Mouse (Mus musculus): ENCODE results near the gene Nek4. TPM values are rescaled to one million over a fixed set of nuclear protein-coding genes. Genes with fewer than 3 reads are reported as not detected.

The Nek4 gene
- total RNA-seq, 4 experiments from 2014 or later = 16.4 to 19.4 (median 18.6) TPM

- no peak for DNase-seq (ENCODE audit: low spot score in 2 of 2)
These were observed 9.2 kb downstream of the Nek4 start for GRCm38 (mm10) chr14:30960366-30960765.

- DNase-seq (ENCODE audit: low spot score in 2 of 2) = peak; percentile 18 to 83
These were observed 23.0 kb downstream of the Nek4 start for GRCm38 (mm10) chr14:30974204-30974603.

- DNase-seq (ENCODE audit: low spot score in 2 of 2) = no peak
These were observed 25.0 kb downstream of the Nek4 start for GRCm38 (mm10) chr14:30976222-30976621.

GRCm38 (mm10) chr14:30996417-30996816 is 45.2 kb downstream of the Nek4 start:
- DNase-seq (ENCODE audit: low spot score in 2 of 2) = no peak

- DNase-seq (ENCODE audit: low spot score in 2 of 2) = no peak
These were observed 49.2 kb downstream of the Nek4 start for GRCm38 (mm10) chr14:31000356-31000755.

- DNase-seq (ENCODE audit: low spot score in 2 of 2) = no peak
These were observed 49.7 kb downstream of the Nek4 start for GRCm38 (mm10) chr14:31000816-31001306.

GRCm38 (mm10) chr14:31001307-31002205 is 50.4 kb downstream of the Nek4 start, which contains the start of the genes Glt8d1 and Spcs1:
Gene Glt8d1, plus strand, starts transcription at chr14:31001400.
Gene Spcs1, minus strand, starts transcription at chr14:31001672.
- peak; percentile 78 to 88 for DNase-seq (ENCODE audit: low spot score in 2 of 2)

GRCm38 (mm10) chr14:31004527-31004926 is 53.4 kb downstream of the Nek4 start:
- DNase-seq (ENCODE audit: low spot score in 2 of 2) = no peak

- DNase-seq (ENCODE audit: low spot score in 2 of 2) = no peak
These were observed 55.6 kb downstream of the Nek4 start for GRCm38 (mm10) chr14:31006779-31007178.

GRCm38 (mm10) chr14:31011588-31011987 is 60.4 kb downstream of the Nek4 start:
- DNase-seq (ENCODE audit: low spot score in 2 of 2) = no peak

GRCm38 (mm10) chr14:31013928-31014327 is 62.8 kb downstream of the Nek4 start:
- DNase-seq (ENCODE audit: low spot score in 2 of 2) = no peak

GRCm38 (mm10) chr14:31016063-31016462 is 64.9 kb downstream of the Nek4 start:
- no peak for DNase-seq (ENCODE audit: low spot score in 2 of 2)

- DNase-seq (ENCODE audit: low spot score in 2 of 2) = no peak
These were observed 66.7 kb downstream of the Nek4 start for GRCm38 (mm10) chr14:31017854-31018253.

GRCm38 (mm10) chr14:31018860-31019291 is 67.7 kb downstream of the Nek4 start, which contains the start of the genes Pbrm1 and Gnl3:
Gene Pbrm1, plus strand, starts transcription at chr14:31019138.
Gene Gnl3, minus strand, starts transcription at chr14:31019152.
- DNase-seq (ENCODE audit: low spot score in 2 of 2) = peak; percentile 95

GRCm38 (mm10) chr14:31019331-31020205 is 68.4 kb downstream of the Nek4 start:
- peak; percentile 31 to 47 for DNase-seq (ENCODE audit: low spot score in 2 of 2)

- no peak for DNase-seq (ENCODE audit: low spot score in 2 of 2)
These were observed 71.4 kb downstream of the Nek4 start for GRCm38 (mm10) chr14:31022579-31022978.

GRCm38 (mm10) chr14:31025785-31026184 is 74.6 kb downstream of the Nek4 start:
- no peak for DNase-seq (ENCODE audit: low spot score in 2 of 2)

Data from left cerebral cortex, adult 8-10 months (tissue).